Mouse (Mus musculus) induced T-regulatory cell, adult 2 months (primary cell): ENCODE data around the gene Ddhd1.

ENCODE experiments used
- DNase-seq: peaks from one replicate; pipeline ENCODE4 v3.0.0-alpha.2; 2012; ENCODE audit warnings: low read depth

Gene Ddhd1

DNA sequence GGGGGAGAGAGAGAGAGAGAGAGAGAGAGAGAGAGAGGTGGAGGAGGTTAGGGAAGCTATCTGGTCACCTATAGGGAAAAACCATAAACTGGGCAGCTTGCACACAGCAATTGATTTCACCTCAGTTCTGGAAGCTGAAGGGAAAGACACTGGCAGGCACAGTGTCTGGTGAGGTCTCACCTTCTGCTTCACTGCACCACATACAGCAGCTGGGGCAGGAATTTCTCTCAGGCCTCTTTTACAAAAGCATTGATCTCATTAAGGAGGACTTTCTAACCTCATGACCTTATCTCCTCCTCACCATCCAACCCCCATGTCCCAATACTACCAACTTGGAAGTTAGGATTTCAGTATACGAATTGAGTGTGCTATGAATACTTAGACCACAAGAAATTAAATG is 13.2 kb downstream of the Ddhd1 start:
- DNase-seq, result no peak

DNA sequence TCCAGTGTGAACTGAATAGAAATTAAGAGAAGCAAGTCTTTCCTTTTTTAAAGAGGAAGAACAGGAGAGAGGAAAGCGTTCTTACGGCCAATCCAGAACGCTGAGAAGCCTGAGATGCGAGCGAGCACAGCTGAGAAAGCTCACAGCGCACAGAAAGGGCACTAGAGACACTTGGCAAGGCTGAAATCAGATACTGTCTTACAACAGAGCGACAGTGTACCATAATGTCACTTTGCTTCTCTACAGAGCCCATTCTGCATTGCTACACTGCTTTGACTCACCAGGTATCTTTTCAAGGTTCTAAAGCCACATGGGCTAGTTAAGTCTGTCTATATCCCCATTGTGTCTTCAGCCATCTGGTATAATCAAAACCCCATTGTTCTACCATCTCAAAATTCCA is 13.7 kb downstream of the Ddhd1 start:
- no peak for DNase-seq

DNA sequence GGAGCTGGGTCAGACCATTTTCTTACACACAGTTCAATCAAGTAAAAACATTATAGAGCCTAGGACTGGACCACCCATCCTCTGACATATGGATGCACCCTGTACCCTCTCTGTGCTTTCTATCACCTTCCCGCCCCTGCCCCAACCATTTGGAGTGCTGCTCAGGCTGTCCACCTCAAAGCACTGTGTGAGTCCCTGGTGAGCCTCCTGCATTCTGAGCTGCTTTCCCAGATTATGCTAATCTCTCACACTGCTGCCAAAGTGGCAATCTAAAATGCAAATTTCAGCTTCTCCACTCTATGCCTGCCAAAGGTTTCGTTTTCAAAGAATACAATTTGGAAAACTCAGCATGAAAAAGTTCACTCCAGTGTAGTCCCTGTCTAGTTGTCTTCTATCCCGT is 14.5 kb downstream of the Ddhd1 start:
- no peak for DNase-seq

DNA sequence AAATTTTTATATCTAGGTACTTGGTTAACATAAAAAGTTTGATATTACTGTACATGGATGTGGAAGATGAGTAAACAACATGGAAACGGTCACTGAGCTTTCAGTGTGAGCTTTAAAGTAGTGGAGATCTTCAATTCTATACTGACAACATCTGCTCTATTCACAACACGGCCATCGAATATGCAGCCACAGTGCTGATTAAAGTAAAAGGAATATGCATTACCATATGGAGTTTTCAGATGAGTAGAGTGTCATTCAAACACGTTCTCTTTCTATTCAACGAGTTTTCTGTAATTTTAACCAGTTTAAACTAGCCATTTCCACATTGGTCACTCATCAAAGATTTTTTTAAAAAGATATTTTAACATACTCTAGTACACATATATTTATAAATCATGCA is 15.1 kb downstream of the Ddhd1 start:
- no peak for DNase-seq

DNA sequence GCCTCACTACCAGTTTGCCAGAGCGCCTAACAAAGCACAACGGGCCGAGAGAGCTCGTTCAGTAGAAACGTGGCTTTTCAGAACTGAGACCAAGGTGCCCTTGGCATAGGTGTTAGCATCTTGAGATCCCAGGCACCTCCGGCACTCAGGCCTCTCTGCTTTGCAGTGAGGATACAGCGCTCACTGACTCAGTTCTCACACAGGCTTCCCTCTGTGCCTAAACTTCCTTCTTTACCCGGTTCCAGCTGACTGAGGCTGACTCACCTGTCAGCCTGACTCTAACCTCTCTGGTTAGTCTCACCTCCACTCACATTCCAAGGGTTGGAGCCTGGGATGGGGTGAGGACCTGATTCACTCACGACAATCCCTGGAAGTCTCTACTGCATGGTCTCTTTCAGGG is 15.7 kb downstream of the Ddhd1 start:
- no peak for DNase-seq

DNA sequence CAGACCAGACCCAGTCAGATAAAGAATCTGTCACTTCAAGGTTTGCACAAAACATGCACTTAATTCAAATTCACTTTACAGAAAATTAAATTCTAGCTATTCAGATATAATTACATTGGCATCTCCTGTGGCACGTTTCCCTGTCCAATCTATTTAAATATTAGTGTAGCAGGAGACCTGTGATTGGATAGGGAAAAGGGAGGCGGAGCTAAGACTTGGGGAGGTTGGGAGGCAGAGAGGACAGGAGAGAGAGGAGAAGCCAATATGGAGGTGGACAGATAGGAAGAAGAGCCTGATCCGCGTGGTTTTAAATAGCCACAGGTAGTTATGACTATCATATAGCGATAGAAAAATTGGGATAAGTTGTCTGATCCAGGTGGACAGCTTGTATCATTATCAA is 19.2 kb downstream of the Ddhd1 start:
- no peak for DNase-seq

DNA sequence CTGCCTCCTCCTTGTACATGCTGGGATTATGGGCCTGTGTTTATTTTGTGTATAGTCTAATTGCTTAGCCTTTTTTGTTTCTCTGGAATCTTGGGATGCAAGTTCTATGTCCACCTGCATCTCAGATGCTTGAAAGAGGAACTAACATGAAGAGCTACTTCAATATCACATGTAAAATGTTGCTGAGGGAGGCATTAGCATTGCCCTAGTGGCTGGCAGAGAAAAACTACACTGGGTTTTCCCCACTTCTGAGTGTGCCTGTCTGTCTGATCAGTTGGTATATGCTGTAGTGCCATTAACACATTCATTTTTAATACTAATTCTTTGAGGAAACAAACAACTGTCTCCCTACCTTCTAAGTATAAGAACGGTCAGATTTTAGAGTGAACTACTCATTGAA is 22.4 kb downstream of the Ddhd1 start:
- DNase-seq, result no peak

DNA sequence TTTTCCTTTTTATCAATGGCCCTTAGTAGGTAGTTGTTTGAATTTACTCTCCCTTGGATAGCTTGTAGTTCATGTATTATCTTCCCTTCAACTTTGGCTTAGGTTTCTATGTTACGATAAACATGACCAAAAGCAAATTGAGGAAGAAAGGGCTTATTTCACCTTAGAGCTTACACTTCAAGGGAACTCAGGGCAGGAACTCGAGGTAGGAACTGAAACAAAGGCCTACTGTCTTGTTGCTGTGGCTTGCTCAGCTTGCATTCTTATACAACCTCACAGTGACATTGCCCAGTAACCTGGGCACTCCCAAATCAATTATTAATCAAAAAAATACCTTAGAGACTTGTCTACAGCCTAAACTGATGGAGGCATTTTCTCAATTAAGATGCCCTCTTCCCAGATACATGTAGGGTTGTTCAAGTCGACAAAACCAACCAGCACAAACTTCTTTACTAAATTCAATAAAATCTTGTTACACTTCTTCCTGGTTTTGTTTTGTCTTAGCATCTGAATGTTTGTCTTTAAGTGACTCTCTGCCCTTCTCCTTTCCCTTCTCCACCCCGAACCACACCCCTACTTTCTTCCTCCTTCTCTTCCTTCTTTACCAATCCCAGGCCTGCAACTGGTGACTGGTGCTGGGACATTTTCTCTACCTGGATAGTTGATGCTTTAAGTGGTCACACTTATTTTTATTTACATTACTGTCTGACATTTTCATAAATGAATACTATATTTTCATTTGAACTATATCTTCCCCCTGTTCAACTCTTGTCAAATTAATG is 25.0 kb downstream of the Ddhd1 start:
- DNase-seq, result no peak

DNA sequence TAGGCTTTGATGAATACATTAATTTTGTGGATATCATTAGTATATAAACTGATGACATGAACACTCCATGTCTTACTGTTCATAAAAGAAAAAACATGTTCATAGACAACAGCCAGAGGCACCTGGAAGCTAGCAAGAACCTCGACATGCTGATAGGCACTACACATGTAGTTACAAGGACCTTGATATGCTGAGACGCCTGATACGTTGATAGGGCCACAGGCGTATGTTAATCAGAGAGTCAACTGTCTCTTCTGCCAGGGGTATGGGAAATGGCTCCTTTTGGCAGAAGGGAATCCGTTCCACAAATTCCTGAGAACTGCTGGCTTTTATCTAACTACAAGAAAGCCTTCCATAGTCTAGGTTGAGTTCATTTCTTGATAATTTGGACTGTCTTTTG is 27.4 kb downstream of the Ddhd1 start:
- DNase-seq, result no peak

DNA sequence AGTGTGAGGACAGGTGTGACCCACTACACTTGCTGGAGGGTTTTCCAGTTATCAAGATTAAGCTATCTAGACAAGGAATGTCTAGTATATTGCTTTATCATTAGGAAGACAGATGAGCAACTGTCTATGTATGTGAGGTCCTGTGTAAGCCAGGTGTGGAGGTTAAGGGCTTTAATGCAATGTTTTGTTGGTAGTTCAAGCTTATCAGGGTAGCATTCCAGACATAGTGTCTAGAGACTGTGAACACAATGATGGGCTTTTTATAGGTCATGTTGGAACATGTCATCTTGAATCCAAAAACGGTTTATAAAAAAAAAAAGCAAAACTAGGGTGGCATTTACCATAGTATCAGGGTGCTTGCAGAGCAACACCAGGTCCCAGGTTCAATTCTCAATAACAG is 28.0 kb downstream of the Ddhd1 start:
- no peak for DNase-seq

DNA sequence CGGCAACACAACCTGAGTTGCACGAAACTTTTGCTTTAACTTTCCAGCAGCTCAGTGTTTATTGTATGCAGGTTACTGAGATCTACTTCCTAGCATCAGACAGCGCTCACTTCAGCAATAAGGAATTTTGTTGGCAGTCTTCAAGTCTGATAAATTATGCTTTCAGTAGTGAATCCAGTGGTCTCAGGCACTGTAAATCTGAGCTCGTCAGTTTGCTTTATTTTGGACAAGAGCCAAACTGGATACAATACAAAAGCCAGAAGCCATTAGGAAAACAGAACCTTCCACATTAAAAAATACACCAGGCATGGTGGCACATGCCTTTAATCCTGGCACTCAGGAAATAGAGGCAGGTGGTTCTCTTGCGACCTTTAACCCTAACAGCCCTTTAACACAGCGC is 39.6 kb downstream of the Ddhd1 start:
- no peak for DNase-seq

DNA sequence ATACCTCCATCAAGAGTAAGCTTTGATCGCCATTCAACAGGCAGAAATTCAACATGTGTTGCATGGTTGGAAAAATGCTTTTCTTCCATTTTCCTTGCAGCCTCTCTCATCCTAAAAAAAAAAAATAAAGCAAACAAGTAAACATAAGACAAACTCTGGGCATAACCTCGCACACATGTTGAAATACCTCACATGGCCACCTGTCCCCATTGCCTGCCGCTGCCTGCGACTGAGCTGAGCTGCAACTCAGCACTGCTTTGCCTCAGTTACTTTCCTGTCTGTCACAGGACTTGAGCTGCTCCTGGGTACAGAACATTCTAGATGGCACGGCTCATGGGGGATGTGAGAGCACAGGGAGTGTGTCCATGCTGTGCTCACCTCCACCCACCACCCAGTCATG is 41.4 kb downstream of the Ddhd1 start:
- DNase-seq, result no peak

DNA sequence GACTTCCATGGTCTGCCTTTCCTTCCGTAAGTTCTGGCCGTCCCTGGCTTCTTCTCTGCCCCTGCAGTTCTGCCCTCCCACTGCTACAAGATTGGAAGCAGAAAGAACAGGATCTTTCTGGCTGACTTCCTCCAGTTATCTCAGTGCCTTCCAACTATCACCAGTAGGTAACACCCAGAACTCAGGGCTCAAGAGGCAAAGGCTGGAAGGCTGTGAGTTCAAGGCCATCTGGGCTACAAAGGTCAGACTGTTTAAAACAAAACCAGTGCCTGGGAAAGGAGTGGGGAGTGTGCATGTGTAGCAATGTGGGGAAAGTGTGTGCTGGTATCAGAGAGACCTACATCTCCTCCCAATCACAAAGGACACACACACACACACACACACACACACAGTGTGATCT is 42.2 kb downstream of the Ddhd1 start:
- DNase-seq, result no peak

DNA sequence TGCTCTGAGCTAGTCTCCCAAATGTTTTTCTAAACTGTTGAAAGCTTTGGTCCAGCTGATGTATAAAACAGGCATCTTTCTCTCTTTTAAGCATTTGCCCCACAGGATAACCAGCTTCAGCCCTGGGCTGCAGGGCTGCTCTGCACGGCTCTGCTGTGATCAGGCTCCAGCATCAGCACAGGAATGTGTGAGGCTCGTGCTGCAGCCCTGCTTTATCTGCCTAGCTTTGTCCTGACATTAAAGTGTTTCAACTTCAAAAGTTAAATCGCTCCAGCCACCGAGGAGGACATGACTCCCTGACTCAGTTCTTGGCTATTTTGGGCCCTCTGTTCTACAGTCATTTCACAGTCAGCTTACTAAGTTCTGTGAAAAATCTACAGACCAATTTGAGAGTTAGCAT is 43.1 kb downstream of the Ddhd1 start:
- no peak for DNase-seq

DNA sequence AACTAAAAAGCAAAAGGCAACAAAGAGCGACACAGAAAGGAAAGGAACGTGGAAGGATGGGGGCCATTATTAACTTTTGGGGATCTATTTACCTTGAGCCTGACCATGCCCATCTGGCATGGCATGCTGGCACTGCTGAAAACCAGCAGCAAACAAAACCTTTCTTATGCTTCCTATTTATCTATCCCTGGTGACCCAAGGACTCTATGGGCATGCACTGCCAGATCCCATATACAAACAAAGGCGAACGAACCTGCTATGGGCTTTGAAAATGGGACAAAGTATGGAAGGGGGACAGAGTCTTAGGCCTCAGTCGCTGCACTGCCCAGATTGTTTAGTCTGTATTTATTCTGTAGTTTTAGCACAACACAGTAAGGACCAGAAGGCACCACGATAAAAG is 43.5 kb downstream of the Ddhd1 start:
- no peak for DNase-seq

DNA sequence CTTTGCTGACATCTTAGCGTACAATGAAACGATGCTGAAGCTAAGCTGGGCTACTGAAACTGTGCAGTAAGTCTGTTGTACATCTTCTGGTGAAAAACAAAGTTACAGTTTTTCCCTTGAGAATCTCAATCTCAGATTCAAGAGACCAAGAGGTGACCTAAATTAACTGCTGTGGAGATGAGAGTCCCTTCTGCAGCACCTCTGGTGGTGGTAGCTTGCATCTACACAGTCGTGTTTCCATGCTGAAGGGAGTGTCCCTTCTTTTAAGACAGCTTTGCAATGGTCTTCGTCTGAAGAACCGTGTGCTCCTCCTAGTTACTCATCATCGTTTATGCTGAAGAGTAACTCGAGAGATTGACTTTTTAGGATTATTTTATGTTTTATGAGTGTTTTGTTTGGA is 46.3 kb downstream of the Ddhd1 start:
- DNase-seq, result peak; percentile 7

DNA sequence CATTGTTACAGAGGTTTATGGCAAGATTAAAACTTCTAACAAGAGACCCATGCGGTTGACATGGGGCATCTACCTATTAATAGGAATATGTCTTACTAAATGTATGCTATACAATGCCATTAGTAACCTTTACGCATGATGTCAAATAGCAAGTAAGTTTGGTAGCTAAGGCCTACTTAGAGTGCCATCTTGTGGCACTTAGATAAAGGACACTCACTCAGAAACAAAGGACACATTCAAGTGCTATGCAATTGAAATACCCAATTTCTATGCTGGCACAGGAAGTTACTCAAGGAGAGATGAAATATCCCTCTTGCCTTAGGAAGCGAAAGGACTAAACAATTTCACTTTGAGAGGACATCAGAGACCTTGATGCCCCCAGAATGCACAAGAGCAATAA is 55.9 kb downstream of the Ddhd1 start:
- peak; percentile 9 for DNase-seq

DNA sequence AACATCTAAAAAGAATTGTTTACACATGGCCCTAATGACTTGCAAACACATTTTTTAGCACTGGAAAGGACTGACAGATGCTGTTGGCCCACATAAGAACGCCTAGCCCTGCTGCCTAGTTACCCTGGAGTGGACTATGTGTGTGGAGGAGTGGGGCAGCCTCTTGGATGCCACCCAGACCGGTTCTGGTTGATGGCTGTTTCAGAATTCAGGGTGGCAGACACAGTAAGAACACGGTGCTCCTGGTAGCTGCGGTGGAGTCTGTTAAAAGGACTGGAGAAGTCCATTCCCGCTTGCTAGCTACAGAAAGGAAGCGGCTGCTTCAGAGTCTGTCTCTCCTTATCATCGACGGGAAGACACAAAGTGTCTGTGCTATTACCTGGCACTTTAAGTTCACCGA is 57.4 kb downstream of the Ddhd1 start:
- no peak for DNase-seq

DNA sequence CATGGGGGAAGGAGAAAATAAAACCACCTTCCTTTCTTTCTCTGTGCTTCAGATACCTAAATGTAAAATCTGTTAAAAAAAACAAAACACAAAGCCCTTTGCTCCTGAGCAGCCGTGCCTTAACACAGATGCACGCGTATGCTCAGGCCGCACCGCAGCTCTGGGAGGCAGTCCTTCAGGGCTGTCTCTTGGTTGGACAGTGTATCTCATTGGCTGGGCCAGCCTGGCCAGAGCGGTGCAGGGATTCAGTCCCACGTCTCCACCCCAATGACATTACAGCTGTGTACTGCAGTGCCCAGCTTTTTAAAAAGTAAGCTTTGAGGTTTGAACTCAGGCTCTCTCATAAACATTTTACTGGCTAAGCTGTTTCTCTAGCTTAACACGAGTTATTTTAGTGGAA is 60.1 kb downstream of the Ddhd1 start:
- no peak for DNase-seq

DNA sequence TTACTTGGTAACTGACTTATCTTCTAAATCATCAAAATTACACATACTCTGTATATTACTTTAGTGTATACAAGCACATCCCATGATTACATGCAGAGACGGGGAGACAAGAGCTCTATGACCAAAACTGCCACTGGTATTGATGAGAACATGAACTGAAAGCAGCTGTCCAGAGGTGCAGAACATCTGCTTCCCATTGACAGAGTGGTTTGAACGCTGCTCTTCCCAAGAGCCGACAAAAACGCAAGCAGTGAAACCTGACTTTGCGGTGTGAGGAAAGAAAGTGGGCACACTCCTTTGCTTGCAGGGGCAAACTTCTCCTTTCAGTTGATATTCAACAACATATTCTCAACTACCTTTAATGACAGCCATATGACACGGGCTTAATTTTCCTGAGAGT is 64.7 kb downstream of the Ddhd1 start:
- no peak for DNase-seq

DNA sequence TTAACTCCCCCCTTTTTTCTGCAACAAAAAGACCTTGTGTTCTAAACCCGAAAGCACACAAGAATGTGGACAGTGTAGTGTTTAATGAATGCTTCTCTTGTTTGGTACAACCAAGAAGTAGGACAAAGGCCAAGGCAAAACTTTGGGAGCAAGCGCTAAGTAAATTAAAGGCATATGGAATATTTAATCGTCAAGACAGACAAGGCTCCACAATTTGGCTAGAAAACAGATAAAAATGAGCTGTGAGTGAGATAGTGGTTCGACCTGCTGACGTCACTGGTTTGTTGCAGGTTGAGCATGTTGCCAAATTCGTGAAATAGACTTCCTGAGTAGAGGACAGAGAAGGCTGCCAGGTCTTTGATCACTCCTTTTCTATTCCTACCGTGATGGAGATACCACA is 69.5 kb downstream of the Ddhd1 start:
- DNase-seq, result no peak

DNA sequence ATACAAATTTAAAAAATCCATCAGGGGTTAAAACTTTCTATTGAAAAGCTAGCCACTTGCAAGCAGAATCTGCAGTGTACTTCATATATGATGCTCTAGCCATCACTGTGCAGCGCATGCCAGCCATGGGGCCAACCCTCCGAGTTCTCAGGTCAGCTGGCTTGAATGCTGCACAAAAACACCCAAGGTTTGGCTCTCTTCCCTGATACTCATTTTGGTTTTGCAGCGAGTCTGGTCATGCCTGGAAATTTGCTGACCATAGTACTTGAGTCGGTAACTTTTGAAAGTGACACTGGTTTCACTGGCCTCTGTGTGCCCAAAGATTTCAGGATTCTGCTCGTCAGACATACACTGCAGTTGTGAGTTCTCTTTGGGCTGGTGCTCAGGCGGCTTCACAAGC is 70.4 kb downstream of the Ddhd1 start:
- DNase-seq, result no peak

DNA sequence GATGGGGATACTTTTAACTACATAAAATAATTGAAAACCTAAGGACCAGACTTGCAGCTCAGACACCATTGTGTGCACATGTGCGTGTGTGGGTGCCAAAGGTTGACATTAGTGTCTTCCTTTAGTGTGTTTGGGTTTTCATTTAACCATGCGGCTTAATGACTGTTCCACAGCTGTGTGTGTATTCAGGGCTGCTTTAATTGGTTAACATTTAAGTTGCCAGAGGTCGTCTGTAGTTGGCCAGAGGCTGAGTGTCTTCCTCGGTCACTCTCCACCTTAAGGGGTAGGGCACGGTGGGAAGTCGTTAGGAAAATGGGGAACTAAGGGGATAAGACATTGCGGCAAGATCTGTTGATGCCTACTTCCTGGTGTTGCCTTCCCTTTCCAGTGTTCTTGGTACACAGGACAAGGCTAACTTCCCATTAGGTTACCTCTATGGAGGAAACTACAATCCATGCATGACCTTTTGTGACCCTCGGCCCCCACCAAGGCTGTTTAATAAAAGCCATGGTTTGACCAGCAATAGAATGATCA is 74.4 kb downstream of the Ddhd1 start:
- DNase-seq, result no peak
